40 mouse cellular contexts compared by ENCODE assay signal in the genomic region with DNA sequence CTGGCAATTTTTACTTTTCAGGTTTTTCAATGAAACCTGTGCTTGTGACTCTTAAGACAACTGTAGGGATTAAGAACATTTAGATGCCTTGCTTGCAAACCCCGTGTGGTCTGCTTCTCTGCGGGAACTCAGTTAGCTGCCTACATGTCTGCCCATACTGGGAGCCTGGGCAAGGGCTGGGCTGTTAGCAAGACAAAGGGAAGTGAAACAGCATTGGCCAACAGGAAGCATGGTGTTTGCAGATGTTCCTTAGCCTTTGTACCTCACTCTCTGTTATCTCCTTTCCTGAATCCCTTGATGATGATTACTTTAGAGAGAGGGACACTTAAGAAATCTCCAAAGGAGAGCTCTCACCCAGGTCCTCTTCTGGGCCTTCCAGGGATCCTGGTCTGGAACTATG. TPM values are rescaled to one million over a fixed set of nuclear protein-coding genes. Genes with fewer than 3 reads are reported as not detected.
"Had no signal": no experiment of that assay in that cellular context is flagged by ENCODE, and none has a peak within 500 bp of the region (broad histone marks: within the 10 kb centered on the region; RNA-seq: fewer than 3 reads in every experiment).

No protein-coding gene starts in this region.

- H3K27me3 ChIP-seq: heart, embryonic 12.5 days; hindbrain, embryonic 12.5 days; intestine, embryonic 15.5 days; kidney, embryonic 15.5 days; limb, embryonic 13.5 days; limb, embryonic 15.5 days; liver, embryonic 12.5 days had no signal

- H3K4me3 ChIP-seq: heart, embryonic 10.5 days; heart, embryonic 12.5 days; hindbrain, embryonic 10.5 days; hindbrain, embryonic 12.5 days; intestine, embryonic 15.5 days; kidney, embryonic 15.5 days; limb, embryonic 13.5 days; limb, embryonic 15.5 days; liver, embryonic 12.5 days had no signal

- H3K9me3 ChIP-seq: heart, embryonic 10.5 days; heart, embryonic 12.5 days; hindbrain, embryonic 10.5 days; hindbrain, embryonic 12.5 days; intestine, embryonic 15.5 days; kidney, embryonic 15.5 days; limb, embryonic 13.5 days; limb, embryonic 15.5 days; liver, embryonic 12.5 days had no signal

- H3K4me1 ChIP-seq: heart, embryonic 10.5 days; heart, embryonic 12.5 days; hindbrain, embryonic 10.5 days; hindbrain, embryonic 12.5 days; intestine, embryonic 15.5 days; kidney, embryonic 15.5 days; limb, embryonic 13.5 days; limb, embryonic 15.5 days; liver, embryonic 12.5 days had no signal

- ATAC-seq: hindbrain, embryonic 16.5 days; inflammation-experienced regulatory T-cells, adult 6 months; intestine, embryonic 15.5 days; liver, embryonic 12.5 days had no signal

- H3K4me2 ChIP-seq: heart, embryonic 12.5 days; hindbrain, embryonic 12.5 days; hindbrain, embryonic 14.5 days; intestine, embryonic 15.5 days; kidney, embryonic 15.5 days; limb, embryonic 13.5 days; limb, embryonic 15.5 days; liver, embryonic 12.5 days had no signal

- H3K27ac ChIP-seq: heart, embryonic 10.5 days; hindbrain, embryonic 10.5 days; hindbrain, embryonic 12.5 days; hindbrain, embryonic 14.5 days; intestine, embryonic 15.5 days; kidney, embryonic 15.5 days; kidney, postnatal 0 days; limb, embryonic 13.5 days; limb, embryonic 15.5 days; liver, embryonic 12.5 days had no signal

- H3K9ac ChIP-seq: heart, embryonic 12.5 days; hindbrain, embryonic 12.5 days; hindbrain, embryonic 14.5 days; intestine, embryonic 15.5 days; kidney, embryonic 15.5 days; limb, embryonic 13.5 days; limb, embryonic 15.5 days; liver, embryonic 12.5 days had no signal

- DNase-seq: gastrocnemius, postnatal 14 days; gastrocnemius, postnatal 36 days; heart, adult 18-20 months; heart, postnatal 10 days; heart, postnatal 4 days; kidney, adult 11 months; kidney, adult 2 months; kidney, adult 9 months; kidney, postnatal 14 days; kidney, postnatal 36 days; layer of hippocampus, adult 9-11 months; layer of hippocampus, postnatal 36 days; left cerebral cortex, postnatal 4 days had no signal

- H3K36me3 ChIP-seq: heart, embryonic 10.5 days; heart, embryonic 12.5 days; hindbrain, embryonic 10.5 days; hindbrain, embryonic 12.5 days; intestine, embryonic 15.5 days; kidney, embryonic 15.5 days; limb, embryonic 13.5 days; limb, embryonic 15.5 days; liver, embryonic 12.5 days had no signal

RNA-seq across cellular contexts. Expression of a gene that starts 38.8 kb away (rescaled TPM):
- total RNA-seq: gastrocnemius, adult 18-20 months; gastrocnemius, adult 8-10 months; gastrocnemius, postnatal 14 days; gastrocnemius, postnatal 36 days; heart, adult 18-20 months; heart, adult 8-10 months; heart, postnatal 10 days; heart, postnatal 25 days; heart, postnatal 4 days; layer of hippocampus, adult 18-20 months; layer of hippocampus, postnatal 14 days; layer of hippocampus, postnatal 36 days; left cerebral cortex, adult 18-20 months; left cerebral cortex, adult 8-10 months; left cerebral cortex, postnatal 10 days; left cerebral cortex, postnatal 25 days; left cerebral cortex, postnatal 4 days had no signal
- polyA plus RNA-seq: gonadal fat pad, adult 2 months; heart, embryonic 10.5 days; heart, embryonic 12.5 days; heart, embryonic 14.5 days; heart, embryonic 16.5 days; hindbrain, embryonic 14.5 days; hindbrain, embryonic 16.5 days; inflammation-experienced regulatory T-cells, adult 6 months; intestine, embryonic 15.5 days; kidney, adult 2 months; kidney, embryonic 15.5 days; kidney, postnatal 0 days; large intestine, adult 2 months; limb, embryonic 13.5 days; limb, embryonic 15.5 days; liver, embryonic 12.5 days had no signal
